Mouse (Mus musculus): Measurements from ENCODE around the gene Wdr61. TPM values are rescaled to one million over a fixed set of nuclear protein-coding genes. Genes with fewer than 3 reads are reported as not detected.

Gene Wdr61
- polyA plus RNA-seq, 1 experiment from 2014 or later: 155 TPM

GRCm38 (mm10) chr9:54738376-54738775 lies 4.1 kb upstream of the Wdr61 start:
- WGBS: 14% methylated on average over 3 of the region's 3 CpGs
- H3K4me1 ChIP-seq (replicated peaks; ENCODE audit: control insufficient read depth, insufficient read depth, low read length): peaks cover 6% of the 10 kb centered on the region; the same call in 1 of the 2 replicates
- no peak overlapping the region for H3K4me3 ChIP-seq (ENCODE audit: low read depth, low read length)
- no peak overlapping the region for H3K27ac ChIP-seq (ENCODE audit: low read depth, low read length)
- peak; percentile 76 for DNase-seq (ENCODE audit: low spot score)
- peak; percentile 32; the same call in 1 of the 2 replicates for ATAC-seq (ENCODE audit: low FRiP score)
- no peaks in the 10 kb centered on the region for H3K36me3 ChIP-seq (ENCODE audit: control insufficient read depth, insufficient read depth, low read length)
- H3K4me2 ChIP-seq (replicated peaks; ENCODE audit: low read depth, low read length): no peak overlapping the region
- no peaks in the 10 kb centered on the region for H3K9me3 ChIP-seq (ENCODE audit: control insufficient read depth, low read length)
- H3K27me3 ChIP-seq (ENCODE audit: control insufficient read depth, insufficient read depth, low read length): no peaks in the 10 kb centered on the region
- peak overlapping the region; percentile 27; the same call in 1 of the 2 replicates for H3K9ac ChIP-seq (ENCODE audit: low read depth, low read length)

GRCm38 (mm10) chr9:54736284-54736701 lies 2.0 kb upstream of the Wdr61 start:
- Histone ChIP-seq H3K9me3 (ENCODE audit: control insufficient read depth, low read length) (no peaks in the 10 kb centered on the region), H3K27me3 (ENCODE audit: control insufficient read depth, insufficient read depth, low read length) (no peaks in the 10 kb centered on the region), H3K4me2 (replicated peaks; ENCODE audit: low read depth, low read length) (no peak overlapping the region), H3K9ac (ENCODE audit: low read depth, low read length) (no peak overlapping the region), H3K4me1 (replicated peaks; ENCODE audit: control insufficient read depth, insufficient read depth, low read length) (peaks cover 8% of the 10 kb centered on the region; the same call in 1 of the 2 replicates), H3K27ac (ENCODE audit: low read depth, low read length) (no peak overlapping the region), H3K4me3 (ENCODE audit: low read depth, low read length) (no peak overlapping the region), H3K36me3 (ENCODE audit: control insufficient read depth, insufficient read depth, low read length) (no peaks in the 10 kb centered on the region)
- ATAC-seq (ENCODE audit: low FRiP score): no peak
- 20% methylated on average over 9 of the region's 9 CpGs for WGBS
- peak; percentile 92 for DNase-seq (ENCODE audit: low spot score)

- H3K9ac ChIP-seq (ENCODE audit: low read depth, low read length): peak overlapping the region; percentile 67
- no peak overlapping the region for H3K27ac ChIP-seq (ENCODE audit: low read depth, low read length)
- ATAC-seq (ENCODE audit: low FRiP score): no peak
- H3K36me3 ChIP-seq (ENCODE audit: control insufficient read depth, insufficient read depth, low read length): no peaks in the 10 kb centered on the region
- peak overlapping the region; percentile 56 for H3K4me2 ChIP-seq (replicated peaks; ENCODE audit: low read depth, low read length)
- H3K4me1 ChIP-seq (replicated peaks; ENCODE audit: control insufficient read depth, insufficient read depth, low read length): peaks cover 4% of the 10 kb centered on the region; the same call in 1 of the 2 replicates
- DNase-seq (ENCODE audit: low spot score): no peak
- H3K4me3 ChIP-seq (ENCODE audit: low read depth, low read length): peak overlapping the region; percentile 65
- no peaks in the 10 kb centered on the region for H3K9me3 ChIP-seq (ENCODE audit: control insufficient read depth, low read length)
- no peaks in the 10 kb centered on the region for H3K27me3 ChIP-seq (ENCODE audit: control insufficient read depth, insufficient read depth, low read length)
- 19% methylated on average over 11 of the region's 11 CpGs for WGBS
Measured at GRCm38 (mm10) chr9:54734639-54735252, 427 bp upstream of the Wdr61 start.

- Histone ChIP-seq H3K9me3 (ENCODE audit: control insufficient read depth, low read length) (no peaks in the 10 kb centered on the region), H3K27ac (ENCODE audit: low read depth, low read length) (no peak overlapping the region), H3K4me3 (ENCODE audit: low read depth, low read length) (no peak overlapping the region), H3K4me2 (replicated peaks; ENCODE audit: low read depth, low read length) (no peak overlapping the region), H3K4me1 (replicated peaks; ENCODE audit: control insufficient read depth, insufficient read depth, low read length) (peaks cover 4% of the 10 kb centered on the region; the same call in 1 of the 2 replicates), H3K9ac (ENCODE audit: low read depth, low read length) (no peak overlapping the region), H3K27me3 (ENCODE audit: control insufficient read depth, insufficient read depth, low read length) (no peaks in the 10 kb centered on the region), H3K36me3 (ENCODE audit: control insufficient read depth, insufficient read depth, low read length) (peaks cover 5% of the 10 kb centered on the region; the same call in 1 of the 2 replicates)
- 92% methylated on average over 2 of the region's 2 CpGs for WGBS
- ATAC-seq (ENCODE audit: low FRiP score) (no peak), DNase-seq (ENCODE audit: low spot score) (no peak)
Measured at GRCm38 (mm10) chr9:54732122-54732521, 2.2 kb downstream of the Wdr61 start.

- 89% methylated on average over 5 of the region's 5 CpGs for WGBS
- no peak overlapping the region for H3K4me2 ChIP-seq (replicated peaks; ENCODE audit: low read depth, low read length)
- no peaks in the 10 kb centered on the region for H3K27me3 ChIP-seq (ENCODE audit: control insufficient read depth, insufficient read depth, low read length)
- no peak for ATAC-seq (ENCODE audit: low FRiP score)
- H3K4me1 ChIP-seq (replicated peaks; ENCODE audit: control insufficient read depth, insufficient read depth, low read length): no peaks in the 10 kb centered on the region
- no peak overlapping the region for H3K27ac ChIP-seq (ENCODE audit: low read depth, low read length)
- no peak overlapping the region for H3K4me3 ChIP-seq (ENCODE audit: low read depth, low read length)
- H3K9me3 ChIP-seq (ENCODE audit: control insufficient read depth, low read length): no peaks in the 10 kb centered on the region
- no peak for DNase-seq (ENCODE audit: low spot score)
- no peak overlapping the region for H3K9ac ChIP-seq (ENCODE audit: low read depth, low read length)
- peaks cover 9% of the 10 kb centered on the region for H3K36me3 ChIP-seq (ENCODE audit: control insufficient read depth, insufficient read depth, low read length)
Measured at GRCm38 (mm10) chr9:54726315-54726714, 8.0 kb downstream of the Wdr61 start.

DNA sequence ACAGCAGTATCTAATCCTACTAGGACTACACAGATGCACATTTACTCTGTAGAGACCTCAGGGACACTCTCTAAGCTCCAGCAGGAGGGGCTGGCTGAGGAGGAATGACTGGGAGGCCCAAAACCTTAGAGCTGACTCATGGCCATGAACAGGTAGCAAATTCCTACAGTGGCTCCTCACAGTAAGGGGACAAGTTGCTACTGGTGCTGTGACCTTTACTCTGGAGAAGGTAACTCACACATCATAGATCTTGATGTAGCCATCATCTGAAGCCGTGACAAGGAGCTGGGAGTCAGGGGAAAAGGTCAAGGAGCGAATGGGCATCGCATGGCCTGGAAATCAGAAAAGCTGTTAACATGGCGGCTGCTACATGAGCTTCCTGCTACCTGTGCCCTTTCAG lies 11.7 kb downstream of the Wdr61 start:
- H3K27ac ChIP-seq (ENCODE audit: low read depth, low read length): no peak overlapping the region
- H3K9ac ChIP-seq (ENCODE audit: low read depth, low read length): no peak overlapping the region
- 98% methylated on average over 4 of the region's 4 CpGs for WGBS
- H3K27me3 ChIP-seq (ENCODE audit: control insufficient read depth, insufficient read depth, low read length): no peaks in the 10 kb centered on the region
- no peak overlapping the region for H3K4me3 ChIP-seq (ENCODE audit: low read depth, low read length)
- no peak for ATAC-seq (ENCODE audit: low FRiP score)
- DNase-seq (ENCODE audit: low spot score): no peak
- H3K4me1 ChIP-seq (replicated peaks; ENCODE audit: control insufficient read depth, insufficient read depth, low read length): no peaks in the 10 kb centered on the region
- no peak overlapping the region for H3K4me2 ChIP-seq (replicated peaks; ENCODE audit: low read depth, low read length)
- H3K9me3 ChIP-seq (ENCODE audit: control insufficient read depth, low read length): no peaks in the 10 kb centered on the region
- H3K36me3 ChIP-seq (ENCODE audit: control insufficient read depth, insufficient read depth, low read length): peaks cover 8% of the 10 kb centered on the region

DNA sequence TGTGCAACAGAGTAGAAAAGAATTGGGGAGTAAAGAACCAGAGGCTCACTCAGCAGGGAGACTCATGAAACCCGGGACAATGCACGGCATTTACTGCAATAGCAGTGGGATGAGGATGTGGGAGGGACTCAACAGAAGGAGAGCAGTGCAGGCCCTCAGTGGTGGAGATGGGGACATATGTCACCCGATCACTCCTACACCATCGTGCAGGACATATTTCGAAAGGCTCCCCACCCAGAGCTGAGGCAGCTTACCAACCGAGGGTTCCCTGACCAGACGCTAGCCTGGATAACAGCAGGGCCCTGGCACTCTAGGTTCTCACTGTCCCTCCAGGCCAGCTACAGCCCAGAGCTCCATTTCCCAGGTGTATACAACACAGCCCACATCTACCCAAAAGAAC lies 12.2 kb downstream of the Wdr61 start:
- ATAC-seq (ENCODE audit: low FRiP score) (no peak), DNase-seq (ENCODE audit: low spot score) (no peak)
- no peak overlapping the region for H3K27ac ChIP-seq (ENCODE audit: low read depth, low read length)
- no peak overlapping the region for H3K9ac ChIP-seq (ENCODE audit: low read depth, low read length)
- no peaks in the 10 kb centered on the region for H3K9me3 ChIP-seq (ENCODE audit: control insufficient read depth, low read length)
- H3K27me3 ChIP-seq (ENCODE audit: control insufficient read depth, insufficient read depth, low read length): no peaks in the 10 kb centered on the region
- H3K4me2 ChIP-seq (replicated peaks; ENCODE audit: low read depth, low read length): no peak overlapping the region
- peaks cover 5% of the 10 kb centered on the region for H3K36me3 ChIP-seq (ENCODE audit: control insufficient read depth, insufficient read depth, low read length)
- H3K4me1 ChIP-seq (replicated peaks; ENCODE audit: control insufficient read depth, insufficient read depth, low read length): no peaks in the 10 kb centered on the region
- WGBS: 86% methylated on average over 7 of the region's 7 CpGs
- no peak overlapping the region for H3K4me3 ChIP-seq (ENCODE audit: low read depth, low read length)

GRCm38 (mm10) chr9:54717527-54717926 lies 16.8 kb downstream of the Wdr61 start:
- Histone ChIP-seq H3K27ac (ENCODE audit: low read depth, low read length) (no peak overlapping the region), H3K9ac (ENCODE audit: low read depth, low read length) (no peak overlapping the region), H3K4me3 (ENCODE audit: low read depth, low read length) (no peak overlapping the region), H3K4me1 (replicated peaks; ENCODE audit: control insufficient read depth, insufficient read depth, low read length) (no peaks in the 10 kb centered on the region), H3K36me3 (ENCODE audit: control insufficient read depth, insufficient read depth, low read length) (peaks cover 4% of the 10 kb centered on the region; the same call in 1 of the 2 replicates), H3K27me3 (ENCODE audit: control insufficient read depth, insufficient read depth, low read length) (no peaks in the 10 kb centered on the region), H3K9me3 (ENCODE audit: control insufficient read depth, low read length) (no peaks in the 10 kb centered on the region), H3K4me2 (replicated peaks; ENCODE audit: low read depth, low read length) (no peak overlapping the region)
- WGBS: 89% methylated on average over 3 of the region's 3 CpGs
- DNase-seq (ENCODE audit: low spot score) (no peak), ATAC-seq (ENCODE audit: low FRiP score) (no peak)

- ATAC-seq (ENCODE audit: low FRiP score) (no peak), DNase-seq (ENCODE audit: low spot score) (no peak)
- no peak overlapping the region for H3K4me2 ChIP-seq (replicated peaks; ENCODE audit: low read depth, low read length)
- 84% methylated on average over 3 of the region's 3 CpGs for WGBS
- H3K4me1 ChIP-seq (replicated peaks; ENCODE audit: control insufficient read depth, insufficient read depth, low read length): no peaks in the 10 kb centered on the region
- no peak overlapping the region for H3K27ac ChIP-seq (ENCODE audit: low read depth, low read length)
- no peaks in the 10 kb centered on the region for H3K9me3 ChIP-seq (ENCODE audit: control insufficient read depth, low read length)
- no peak overlapping the region for H3K9ac ChIP-seq (ENCODE audit: low read depth, low read length)
- H3K36me3 ChIP-seq (ENCODE audit: control insufficient read depth, insufficient read depth, low read length): peaks cover 4% of the 10 kb centered on the region; the same call in 1 of the 2 replicates
- no peak overlapping the region for H3K4me3 ChIP-seq (ENCODE audit: low read depth, low read length)
- H3K27me3 ChIP-seq (ENCODE audit: control insufficient read depth, insufficient read depth, low read length): no peaks in the 10 kb centered on the region
Measured at GRCm38 (mm10) chr9:54715776-54716175, 18.5 kb downstream of the Wdr61 start.
